Mouse (Mus musculus) gastrocnemius, postnatal 36 days (tissue): ENCODE results near the gene Tnxb. TPM values are rescaled to one million over a fixed set of nuclear protein-coding genes. Genes with fewer than 3 reads are reported as not detected.
"Not testable (repeated sequence)": the region's sequence is repeated elsewhere in the genome, so short reads cannot be mapped to it uniquely, and the experiment has no call there.

Experiments
- DNase-seq, 2 experiments: peaks; one replicate each; pipeline ENCODE4 v3.0.0; 2022
- intact Hi-C: fragments of 180-260 bp; cut with DNase I; formaldehyde crosslinking; loops from one replicate; pipeline ENCODE4 v1.15.1; 2025
- total RNA-seq, 2 experiments: library from RNA; stranded (reverse); gene quantifications; 2 replicates each; pipeline ENCODE4 v1.2.3; 2021

The Tnxb gene
- total RNA-seq, 2 experiments from 2014 or later = 33.8 to 37.0 TPM

GRCm38 (mm10) chr17:34719886-34720285 lies 49.6 kb downstream of the Tnxb start:
- DNase-seq, intact Hi-C loops: not testable (repeated sequence)

- DNase-seq, intact Hi-C loops: not testable (repeated sequence)
Observed at GRCm38 (mm10) chr17:34722238-34722637, 51.9 kb downstream of the Tnxb start.

DNA sequence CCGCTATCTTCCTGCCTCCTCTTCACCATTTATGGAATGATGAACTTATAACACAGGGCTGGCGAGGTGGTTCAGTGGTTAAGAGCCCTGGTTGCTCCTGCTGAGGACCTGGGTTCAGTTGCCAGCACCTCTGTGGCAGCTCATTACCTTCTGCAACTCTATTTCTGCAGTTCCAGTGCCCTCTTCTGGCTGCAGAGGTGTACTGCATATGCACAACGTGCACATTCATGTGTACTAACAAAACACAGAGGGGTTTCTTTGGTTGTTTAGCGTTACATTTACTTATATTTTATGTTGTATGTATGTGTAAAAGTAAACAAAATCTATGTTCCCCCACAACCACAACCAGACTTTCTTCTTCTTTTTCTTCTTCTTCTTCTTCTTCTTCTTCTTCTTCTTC lies 52.7 kb downstream of the Tnxb start:
- no peak for DNase-seq
- intact Hi-C loops = no loop called here

DNA sequence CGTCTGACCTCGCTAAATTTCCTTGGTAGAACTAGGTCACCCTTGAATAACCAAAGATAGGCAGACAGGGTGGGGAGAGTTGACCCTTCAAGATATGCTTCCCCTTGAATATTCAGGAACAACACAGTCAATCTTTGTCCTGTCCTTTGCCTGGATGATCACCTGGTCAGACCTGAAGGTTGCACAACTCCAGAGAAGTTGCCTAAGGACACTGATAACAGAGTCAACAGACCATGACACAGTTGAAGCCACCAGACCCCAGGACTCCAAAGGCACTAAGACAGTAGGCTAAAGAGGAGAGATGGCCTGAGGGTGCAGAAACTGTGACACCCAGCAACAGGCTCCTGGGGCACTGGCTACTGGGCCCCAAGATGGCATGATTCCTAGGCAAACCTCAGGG lies 57.6 kb downstream of the Tnxb start:
- intact Hi-C loops = no loop called here
- DNase-seq = no peak

DNA sequence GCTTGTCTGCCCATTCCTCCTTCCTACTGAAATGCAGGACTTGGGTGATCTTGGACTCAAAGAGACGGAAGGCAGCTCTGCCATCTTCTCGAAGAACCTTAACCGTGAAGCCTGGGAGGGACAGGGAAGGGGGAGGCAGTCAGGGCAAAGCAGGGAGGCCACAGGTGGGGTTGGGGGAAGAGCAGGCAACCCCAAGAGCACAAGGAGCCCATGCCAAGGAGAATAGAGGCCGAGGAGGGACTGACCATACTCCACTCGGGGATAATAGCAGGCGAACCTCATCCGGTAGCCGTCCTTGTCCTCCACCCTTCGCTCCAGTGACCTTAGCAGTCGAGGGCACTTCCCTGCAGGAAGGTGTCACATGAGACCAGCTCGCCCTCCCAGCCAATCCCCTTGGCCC lies 58.8 kb downstream of the Tnxb start:
- intact Hi-C loops, DNase-seq: not testable (repeated sequence)

DNA sequence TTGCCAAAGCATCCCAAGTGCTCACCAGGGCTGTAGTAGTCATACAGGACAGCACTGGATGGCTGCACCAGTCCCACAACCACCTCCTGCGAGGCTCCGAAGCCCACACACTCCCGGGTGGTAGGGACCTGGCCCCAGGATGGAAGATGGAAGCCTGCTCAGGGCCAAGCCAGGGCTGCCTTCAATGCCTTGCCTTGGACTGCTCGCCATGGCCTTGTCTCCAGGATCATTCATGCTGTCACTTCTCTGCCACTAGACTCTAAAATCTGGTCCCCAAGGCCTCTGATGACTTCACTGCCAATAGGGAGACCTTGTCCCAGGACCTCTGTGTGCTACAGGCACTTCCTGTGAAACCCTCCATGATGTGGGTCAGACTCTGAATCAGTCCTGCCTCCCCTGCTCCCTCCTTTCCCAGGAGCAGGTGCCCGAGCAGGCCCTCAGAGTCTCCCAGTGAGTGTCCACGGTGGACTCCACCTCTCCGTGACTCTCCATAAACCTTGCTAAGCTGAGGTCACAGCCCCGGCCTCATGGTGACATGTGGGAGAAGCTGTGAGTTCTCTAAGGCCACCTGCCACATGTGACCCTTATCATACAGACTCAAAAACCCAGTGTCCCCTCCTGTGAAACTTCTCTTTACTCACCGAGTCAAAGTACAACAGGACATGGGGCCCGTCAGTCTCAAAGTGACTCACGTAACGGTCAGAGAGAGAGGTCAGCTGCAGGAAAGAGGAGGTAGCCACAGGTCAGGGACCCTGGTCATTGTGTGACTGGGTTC lies 59.6 kb downstream of the Tnxb start:
- intact Hi-C loops = not testable (repeated sequence)

GRCm38 (mm10) chr17:34737466-34737865 lies 67.1 kb downstream of the Tnxb start:
- intact Hi-C loops, DNase-seq: not testable (repeated sequence)

More for the DNA sequence above, 59.6 kb downstream of the Tnxb start:
- DNase-seq = not testable (repeated sequence)

DNA sequence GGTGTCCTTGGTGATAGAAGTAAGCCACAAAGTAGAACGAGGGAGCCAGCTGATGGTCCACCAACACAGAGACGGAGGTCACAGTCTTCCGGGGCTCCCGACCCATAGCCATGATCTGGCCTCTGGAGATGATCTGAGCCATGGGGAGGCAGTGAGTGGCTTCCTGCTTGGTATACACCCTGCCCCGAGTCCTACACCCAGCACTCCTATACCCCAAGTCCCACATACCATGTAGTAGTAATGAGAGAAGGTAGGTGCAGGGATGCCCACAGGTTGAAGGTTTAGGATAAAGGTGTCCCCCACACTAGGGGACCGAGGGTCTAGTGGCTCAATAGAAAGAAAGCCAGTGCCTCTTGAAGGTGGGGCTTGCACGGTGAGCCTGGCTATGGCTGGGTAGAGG lies 69.4 kb downstream of the Tnxb start:
- intact Hi-C loops, DNase-seq: not testable (repeated sequence)

- DNase-seq = no peak
- intact Hi-C loops = no loop called here
Observed at GRCm38 (mm10) chr17:34740280-34740679, 69.9 kb downstream of the Tnxb start.

GRCm38 (mm10) chr17:34743719-34744118 lies 73.4 kb downstream of the Tnxb start, which contains the start of gene C4b:
C4b (minus strand) TSS chr17:34743882.
- DNase-seq = no peak
- intact Hi-C loops = no loop called here

- intact Hi-C loops = no loop called here
- DNase-seq = no peak
Observed at GRCm38 (mm10) chr17:34744206-34744605, 73.9 kb downstream of the Tnxb start.

GRCm38 (mm10) chr17:34744611-34745010 lies 74.3 kb downstream of the Tnxb start:
- DNase-seq, intact Hi-C loops: not testable (repeated sequence)

GRCm38 (mm10) chr17:34745166-34745565 lies 74.8 kb downstream of the Tnxb start:
- intact Hi-C loops = not testable (repeated sequence)

DNA sequence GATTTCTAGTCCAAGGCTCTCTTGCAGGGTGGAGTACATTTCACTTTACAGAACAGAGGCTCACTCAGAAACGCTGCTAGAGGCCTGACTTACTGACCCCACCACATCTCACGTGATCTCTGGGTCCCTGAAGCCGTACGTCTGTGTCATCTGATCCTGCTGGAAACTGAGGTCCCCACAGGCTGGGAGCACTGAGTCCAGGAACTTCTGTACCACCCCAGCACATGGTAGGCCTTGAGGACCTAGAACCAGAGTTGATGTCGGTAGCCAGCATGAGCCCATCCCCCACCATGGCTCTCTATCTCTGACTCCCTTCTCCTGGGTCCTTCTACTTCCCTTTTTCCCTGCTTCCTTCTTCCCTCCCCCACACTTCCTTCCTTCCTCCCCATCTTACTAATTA lies 76.2 kb downstream of the Tnxb start:
- DNase-seq = no peak
- intact Hi-C loops = no loop called here

More at GRCm38 (mm10) chr17:34745166-34745565, 74.8 kb downstream of the Tnxb start:
- not testable (repeated sequence) for DNase-seq

DNA sequence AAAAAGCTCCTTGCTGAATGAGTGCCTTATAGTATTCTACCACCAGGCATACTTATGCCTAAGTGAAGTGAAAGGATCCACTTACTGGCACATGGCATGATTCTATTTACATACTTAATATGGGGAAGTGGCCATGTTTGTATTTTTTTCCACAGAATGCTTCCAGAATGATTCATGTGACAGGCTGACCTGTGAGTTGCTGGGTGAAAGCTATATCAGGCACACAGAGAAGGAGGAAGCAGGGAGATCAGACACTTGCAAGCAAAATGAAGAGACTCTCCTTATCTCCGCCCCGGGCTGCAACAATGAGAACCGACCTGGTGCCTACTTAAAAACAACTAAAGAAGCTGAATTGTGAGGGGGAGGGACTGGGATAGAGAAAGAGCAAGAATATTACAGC lies 91.1 kb downstream of the Tnxb start:
- DNase-seq = no peak

More for the DNA sequence above, 91.1 kb downstream of the Tnxb start:
- intact Hi-C loops = no loop called here

Other genes with a start within 250 kb of the Tnxb start
- gene Btnl4, start 193.2 kb upstream of the Tnxb start, total RNA-seq = not detected
- not detected for gene Btnl6, start 153.2 kb upstream of the Tnxb start, total RNA-seq
- 10 to 100 TPM; 11.0 to 14.0 TPM for gene Notch4, start 106.3 kb upstream of the Tnxb start, total RNA-seq
- 1 to 10 TPM; 1.9 to 2.8 TPM for gene Gpsm3, start 80.7 kb upstream of the Tnxb start, total RNA-seq
- 10 to 100 TPM; 12.1 to 13.9 TPM for gene Pbx2, start 79.3 kb upstream of the Tnxb start, total RNA-seq
- gene Ager, start 72.7 kb upstream of the Tnxb start, total RNA-seq = under 1 TPM in 1 of 2 experiments, not detected in 1; 0.28 TPM
- gene Rnf5, start 66.8 kb upstream of the Tnxb start, total RNA-seq = 10 to 100 TPM; 17.3 to 18.0 TPM
- gene Agpat1, start 66.3 kb upstream of the Tnxb start, total RNA-seq = 10 to 100 TPM; 61.5 to 63.2 TPM
- gene Egfl8, start 54.6 kb upstream of the Tnxb start, total RNA-seq = 1 to 10 TPM; 1.3 to 2.6 TPM
- 10 to 100 TPM; 36.2 to 40.0 TPM for gene Ppt2, start 42.0 kb upstream of the Tnxb start, total RNA-seq
- 1 to 10 TPM in 1 of 2 experiments, under 1 TPM in 1; 0.35 to 1.5 TPM for gene Prrt1, start 41.0 kb upstream of the Tnxb start, total RNA-seq
- gene Fkbpl, start 25.8 kb upstream of the Tnxb start, total RNA-seq = 1 to 10 TPM; 6.0 to 8.2 TPM
- 1 to 10 TPM; 5.7 to 6.6 TPM for gene Atf6b, start 23.4 kb upstream of the Tnxb start, total RNA-seq
- gene C4b, start 73.3 kb downstream of the Tnxb start, total RNA-seq = 1 to 10 TPM; 3.6 to 6.3 TPM
- not detected for gene Cyp21a1, start 134.0 kb downstream of the Tnxb start, total RNA-seq
- gene Stk19, start 166.4 kb downstream of the Tnxb start, total RNA-seq = 1 to 10 TPM; 5.8 to 8.7 TPM
- 1 to 10 TPM; 6.5 to 9.1 TPM for gene Dxo, start 166.5 kb downstream of the Tnxb start, total RNA-seq
- gene Skiv2l, start 179.7 kb downstream of the Tnxb start, total RNA-seq = 10 to 100 TPM; 17.0 to 20.0 TPM
- 1 to 10 TPM; 8.8 to 9.0 TPM for gene Nelfe, start 179.9 kb downstream of the Tnxb start, total RNA-seq
- gene Cfb, start 192.0 kb downstream of the Tnxb start, total RNA-seq = 1 to 10 TPM; 1.5 to 3.4 TPM
- 1 to 10 TPM; 4.6 to 5.7 TPM for gene Zbtb12, start 208.9 kb downstream of the Tnxb start, total RNA-seq
- under 1 TPM in 1 of 2 experiments, not detected in 1; 0.20 TPM for gene Gm20547, start 211.5 kb downstream of the Tnxb start, total RNA-seq
- 1 to 10 TPM; 1.4 to 1.5 TPM for gene C2, start 227.7 kb downstream of the Tnxb start, total RNA-seq
- gene Ehmt2, start 227.9 kb downstream of the Tnxb start, total RNA-seq = 10 to 100 TPM; 24.7 to 28.2 TPM
- under 1 TPM in 1 of 2 experiments, not detected in 1; 0.17 TPM for gene Slc44a4, start 243.9 kb downstream of the Tnxb start, total RNA-seq